Mouse (Mus musculus): Measurements from ENCODE around the gene Shank2.

Gene Shank2

GRCm38 (mm10) chr7:144471103-144471502, 469.4 kb downstream of the Shank2 start:
- DNase-seq (ENCODE audit: inconsistent ontology term), result no peak

DNA sequence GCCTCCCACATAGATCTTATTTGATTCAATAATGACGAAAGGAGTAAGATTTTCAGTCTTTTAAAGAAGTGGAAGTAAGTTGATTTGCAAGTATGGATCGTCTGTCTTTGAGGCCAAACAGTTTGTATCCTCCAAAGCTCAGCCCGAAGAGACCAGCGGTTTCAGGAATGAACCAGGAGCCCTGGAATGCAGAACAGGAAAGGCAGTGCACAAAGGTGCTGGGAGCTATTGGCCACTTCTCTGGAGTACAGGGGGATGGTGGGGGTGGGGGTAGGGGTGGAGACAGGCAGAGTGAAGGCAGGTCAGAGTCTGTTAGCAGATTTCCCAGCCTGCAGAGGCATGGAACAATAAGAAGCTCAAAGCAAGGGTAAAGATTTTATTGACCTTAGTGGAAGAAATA, 471.8 kb downstream of the Shank2 start:
- DNase-seq (ENCODE audit: inconsistent ontology term), result no peak
